Mouse (Mus musculus): ENCODE measurements around the gene Tedc1. TPM values are rescaled to one million over a fixed set of nuclear protein-coding genes. Genes with fewer than 3 reads are reported as not detected.

The Tedc1 gene
- 1.0 and 1.3 TPM in 2 replicates for polyA plus RNA-seq (2012; rRNA removed)

- peak; percentile 99 for DNase-seq
- H3K36me3 ChIP-seq (ENCODE audit: control insufficient read depth, insufficient read depth, low read length): no peaks in the 10 kb centered on the region
- no peaks in the 10 kb centered on the region for H3K27me3 ChIP-seq (replicated peaks; ENCODE audit: control insufficient read depth, insufficient read depth, low read length)
- peak within 1 kb of the TSS; percentile 63 for H3K27ac ChIP-seq (ENCODE audit: insufficient read depth, low read depth, low read length)
- peak within 1 kb of the TSS; percentile 49 for H3K4me3 ChIP-seq (ENCODE audit: insufficient read depth, low read depth, low read length)
- WGBS: under 1% methylated on average over 46 of the region's 46 CpGs
- TF ChIP-seq POLR2A (IDR thresholded peaks at IDR 0.05; ENCODE audit: low read depth, low read length) (no peak), CTCF (conservative IDR thresholded peaks at IDR 0.05; ENCODE audit: insufficient read depth, insufficient read length, low read depth, low read length) (peak; percentile 88)
- peaks cover 12% of the 10 kb centered on the region; the same call in 1 of the 2 replicates for H3K4me1 ChIP-seq (ENCODE audit: control insufficient read depth, insufficient read depth, low read length)
Measured at GRCm38 (mm10) chr12:113155887-113156539, at the start of gene Tedc1. Gene Tedc1, plus strand, starts transcription at chr12:113156421.

- Histone ChIP-seq H3K27ac (ENCODE audit: insufficient read depth, low read depth, low read length) (no peak overlapping the region), H3K4me1 (ENCODE audit: control insufficient read depth, insufficient read depth, low read length) (no peaks in the 10 kb centered on the region), H3K27me3 (replicated peaks; ENCODE audit: control insufficient read depth, insufficient read depth, low read length) (no peaks in the 10 kb centered on the region), H3K36me3 (ENCODE audit: control insufficient read depth, insufficient read depth, low read length) (no peaks in the 10 kb centered on the region), H3K4me3 (ENCODE audit: insufficient read depth, low read depth, low read length) (no peak overlapping the region)
- no peak for DNase-seq
- WGBS: 68% methylated on average over 4 of the region's 4 CpGs
- TF ChIP-seq CTCF (conservative IDR thresholded peaks at IDR 0.05; ENCODE audit: insufficient read depth, insufficient read length, low read depth, low read length): no peak
- TF ChIP-seq POLR2A (IDR thresholded peaks at IDR 0.05; ENCODE audit: low read depth, low read length): no peak
Measured at GRCm38 (mm10) chr12:113107431-113108124, 48.6 kb upstream of the Tedc1 start.

DNA sequence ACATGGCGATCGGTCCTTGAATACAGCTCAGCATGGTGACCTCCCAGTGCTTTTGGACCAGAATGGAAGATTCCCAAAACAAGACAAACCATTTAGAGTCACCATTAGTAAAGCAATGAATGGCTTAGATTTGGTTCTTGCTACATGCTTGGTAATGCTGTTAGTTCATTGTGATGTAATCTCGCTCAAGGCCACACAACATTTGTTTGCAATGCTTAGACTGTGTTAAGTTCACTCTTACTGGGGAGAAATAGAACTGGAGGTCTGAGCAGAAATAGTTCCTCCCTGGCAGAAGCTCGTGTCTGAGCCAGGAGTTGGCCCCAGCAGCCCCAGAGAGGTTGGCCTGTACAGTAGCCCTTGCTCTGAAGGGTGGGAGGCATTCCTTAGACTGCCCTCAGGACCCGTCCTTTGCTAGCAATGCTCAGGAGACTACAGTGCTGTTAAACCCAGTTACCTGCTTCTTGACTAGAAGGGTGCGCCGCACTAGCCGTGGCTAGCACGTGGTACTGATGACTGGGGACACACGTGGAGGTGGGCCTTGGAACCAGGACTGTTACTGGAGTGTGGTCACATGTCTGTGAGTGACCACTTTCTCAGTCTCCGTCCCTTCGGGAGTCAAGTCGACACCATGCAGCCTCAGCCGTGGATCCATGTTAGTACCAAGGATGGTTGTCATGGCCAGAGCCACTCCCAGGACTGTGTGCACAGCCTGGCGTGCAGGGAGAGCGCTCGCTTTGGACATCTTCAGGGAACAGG, 47.5 kb upstream of the Tedc1 start:
- WGBS: 81% methylated on average over 17 of the region's 17 CpGs
- no peaks in the 10 kb centered on the region for H3K36me3 ChIP-seq (ENCODE audit: control insufficient read depth, insufficient read depth, low read length)
- no peaks in the 10 kb centered on the region for H3K27me3 ChIP-seq (replicated peaks; ENCODE audit: control insufficient read depth, insufficient read depth, low read length)
- no peak for TF ChIP-seq POLR2A (IDR thresholded peaks at IDR 0.05; ENCODE audit: low read depth, low read length)
- TF ChIP-seq CTCF (conservative IDR thresholded peaks at IDR 0.05; ENCODE audit: insufficient read depth, insufficient read length, low read depth, low read length): no peak
- H3K27ac ChIP-seq (ENCODE audit: insufficient read depth, low read depth, low read length): no peak overlapping the region
- H3K4me1 ChIP-seq (ENCODE audit: control insufficient read depth, insufficient read depth, low read length): no peaks in the 10 kb centered on the region
- no peak for DNase-seq
- no peak overlapping the region for H3K4me3 ChIP-seq (ENCODE audit: insufficient read depth, low read depth, low read length)

GRCm38 (mm10) chr12:113109801-113110200, 46.4 kb upstream of the Tedc1 start:
- no peak overlapping the region for H3K27ac ChIP-seq (ENCODE audit: insufficient read depth, low read depth, low read length)
- TF ChIP-seq POLR2A (IDR thresholded peaks at IDR 0.05; ENCODE audit: low read depth, low read length) (no peak), CTCF (conservative IDR thresholded peaks at IDR 0.05; ENCODE audit: insufficient read depth, insufficient read length, low read depth, low read length) (no peak)
- no peak overlapping the region for H3K4me3 ChIP-seq (ENCODE audit: insufficient read depth, low read depth, low read length)
- no peaks in the 10 kb centered on the region for H3K36me3 ChIP-seq (ENCODE audit: control insufficient read depth, insufficient read depth, low read length)
- no peak for DNase-seq
- WGBS: 80% methylated on average over 10 of the region's 10 CpGs
- no peaks in the 10 kb centered on the region for H3K27me3 ChIP-seq (replicated peaks; ENCODE audit: control insufficient read depth, insufficient read depth, low read length)
- H3K4me1 ChIP-seq (ENCODE audit: control insufficient read depth, insufficient read depth, low read length): no peaks in the 10 kb centered on the region

- Histone ChIP-seq H3K27me3 (replicated peaks; ENCODE audit: control insufficient read depth, insufficient read depth, low read length) (no peaks in the 10 kb centered on the region), H3K4me1 (ENCODE audit: control insufficient read depth, insufficient read depth, low read length) (no peaks in the 10 kb centered on the region), H3K4me3 (ENCODE audit: insufficient read depth, low read depth, low read length) (no peak overlapping the region), H3K36me3 (ENCODE audit: control insufficient read depth, insufficient read depth, low read length) (no peaks in the 10 kb centered on the region), H3K27ac (ENCODE audit: insufficient read depth, low read depth, low read length) (no peak overlapping the region)
- TF ChIP-seq CTCF (conservative IDR thresholded peaks at IDR 0.05; ENCODE audit: insufficient read depth, insufficient read length, low read depth, low read length) (no peak), POLR2A (IDR thresholded peaks at IDR 0.05; ENCODE audit: low read depth, low read length) (no peak)
- DNase-seq: no peak
- 92% methylated on average over 4 of the region's 4 CpGs for WGBS
Measured at GRCm38 (mm10) chr12:113114141-113114540, 42.1 kb upstream of the Tedc1 start.

GRCm38 (mm10) chr12:113114856-113115538, 41.2 kb upstream of the Tedc1 start:
- TF ChIP-seq POLR2A (IDR thresholded peaks at IDR 0.05; ENCODE audit: low read depth, low read length) (no peak), CTCF (conservative IDR thresholded peaks at IDR 0.05; ENCODE audit: insufficient read depth, insufficient read length, low read depth, low read length) (no peak)
- H3K27ac ChIP-seq (ENCODE audit: insufficient read depth, low read depth, low read length): no peak overlapping the region
- H3K4me3 ChIP-seq (ENCODE audit: insufficient read depth, low read depth, low read length): no peak overlapping the region
- H3K36me3 ChIP-seq (ENCODE audit: control insufficient read depth, insufficient read depth, low read length): no peaks in the 10 kb centered on the region
- DNase-seq: no peak
- no peaks in the 10 kb centered on the region for H3K27me3 ChIP-seq (replicated peaks; ENCODE audit: control insufficient read depth, insufficient read depth, low read length)
- 81% methylated on average over 16 of the region's 16 CpGs for WGBS
- no peaks in the 10 kb centered on the region for H3K4me1 ChIP-seq (ENCODE audit: control insufficient read depth, insufficient read depth, low read length)
